Mouse (Mus musculus) kidney, adult 18-20 months (tissue): ENCODE data around the gene Sstr2.
"Not testable (repeated sequence)": the region's sequence is repeated elsewhere in the genome, so short reads cannot be mapped to it uniquely, and the experiment has no call there.

ENCODE experiments used
- DNase-seq: peaks from one replicate; pipeline ENCODE4 v3.0.0; 2021

Gene Sstr2

GRCm38 (mm10) chr11:113658763-113659162, 39.6 kb downstream of the Sstr2 start:
- DNase-seq: no peak

GRCm38 (mm10) chr11:113660213-113660612, 41.1 kb downstream of the Sstr2 start:
- DNase-seq: not testable (repeated sequence)

GRCm38 (mm10) chr11:113660940-113661339, 41.8 kb downstream of the Sstr2 start:
- no peak for DNase-seq

- DNase-seq: no peak
Observed at GRCm38 (mm10) chr11:113661835-113662351, 42.8 kb downstream of the Sstr2 start.

- DNase-seq: no peak
Observed at GRCm38 (mm10) chr11:113664279-113664678, 45.1 kb downstream of the Sstr2 start.

- DNase-seq: no peak
Observed at GRCm38 (mm10) chr11:113666205-113666604, 47.1 kb downstream of the Sstr2 start.

- peak; percentile 65 for DNase-seq
Observed at GRCm38 (mm10) chr11:113666648-113667047, 47.5 kb downstream of the Sstr2 start.

GRCm38 (mm10) chr11:113667122-113667521, 48.0 kb downstream of the Sstr2 start:
- peak; percentile 47 for DNase-seq

GRCm38 (mm10) chr11:113667704-113668103, 48.6 kb downstream of the Sstr2 start:
- DNase-seq: no peak

GRCm38 (mm10) chr11:113668857-113669256, 49.7 kb downstream of the Sstr2 start:
- DNase-seq: no peak

- DNase-seq: no peak
Observed at GRCm38 (mm10) chr11:113669711-113670110, 50.6 kb downstream of the Sstr2 start.

- no peak for DNase-seq
Observed at GRCm38 (mm10) chr11:113673614-113674013, 54.5 kb downstream of the Sstr2 start.

- no peak for DNase-seq
Observed at GRCm38 (mm10) chr11:113674595-113674994, 55.5 kb downstream of the Sstr2 start.
